8 mouse cellular contexts compared by ENCODE assay signal in the genomic region with DNA sequence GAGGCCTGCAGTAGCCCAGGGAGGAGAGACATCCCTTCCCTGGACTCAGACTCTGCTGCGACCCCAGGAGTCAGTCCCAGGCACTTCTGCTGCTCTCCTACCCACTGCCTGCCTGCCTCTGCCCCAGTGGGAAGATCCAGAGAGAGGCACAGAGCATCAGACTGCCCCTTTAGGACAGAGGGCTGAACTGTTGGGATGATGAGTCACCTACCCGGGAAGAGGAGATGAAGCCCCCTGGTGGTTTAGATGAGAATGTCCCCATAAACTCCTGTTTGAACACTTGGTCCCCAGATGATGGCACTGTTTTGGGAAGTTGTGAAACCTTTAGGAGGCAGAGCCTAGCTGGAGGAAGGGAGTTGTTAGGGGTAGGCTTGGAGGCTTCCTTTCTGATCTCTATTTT. TPM values are rescaled to one million over a fixed set of nuclear protein-coding genes. Genes with fewer than 3 reads are reported as not detected.
DNase-seq lines count a peak whose midpoint lies in the region; ATAC-seq and TF ChIP-seq lines count a peak whose summit lies in the region.

No protein-coding gene starts in this region.

- H3K4me1 ChIP-seq in ES-Bruce4 (ENCODE audit: control insufficient read depth, insufficient read depth, low read length): no peaks in the 10 kb centered on the region
- H3K4me1 ChIP-seq in bone marrow macrophage, adult 2 months (ENCODE audit: control insufficient read depth, insufficient read depth, low read length): no peaks in the 10 kb centered on the region
- H3K4me1 ChIP-seq in intestine, embryonic 16.5 days (ENCODE audit: control insufficient read depth, insufficient read depth, low read length): no peaks in the 10 kb centered on the region

- peak; percentile 52; the same call in 1 of the 2 replicates for ATAC-seq in intestine, embryonic 16.5 days
- ATAC-seq in monocyte, adult 5-6 weeks (replicated peaks; ENCODE audit: insufficient number of reproducible peaks, low FRiP score, low TSS enrichment, poor library complexity, severe bottlenecking): 0 out of 2 replicates have a peak, but pooled peaks have one; percentile 29

- 0 out of 2 replicates have a peak, but pooled peaks have one; percentile 17 for TF ChIP-seq EP300 in ES-Bruce4 (IDR thresholded peaks at IDR 0.05; ENCODE audit: insufficient read depth, low read depth, low read length)

- DNase-seq in kidney, adult 9 months: peak; percentile 60
- no peak for DNase-seq in kidney, adult 18-20 months
- no peak for DNase-seq in urinary bladder, adult 18-20 months (ENCODE audit: low spot score in 2 of 2)
- DNase-seq in urinary bladder, postnatal 4 days (ENCODE audit: low spot score in 2 of 2): no peak

- H3K36me3 ChIP-seq in ES-Bruce4 (ENCODE audit: control insufficient read depth, insufficient read depth, low read length, poor library complexity, severe bottlenecking): no peaks in the 10 kb centered on the region
- H3K36me3 ChIP-seq in intestine, embryonic 16.5 days (ENCODE audit: control insufficient read depth, insufficient read depth, low read length): peaks cover 2% of the 10 kb centered on the region; the same call in 1 of the 2 replicates

- no peaks in the 10 kb centered on the region for H3K27me3 ChIP-seq in ES-Bruce4 (ENCODE audit: control insufficient read depth, insufficient read depth, low read length, poor library complexity, severe bottlenecking)
- H3K27me3 ChIP-seq in intestine, embryonic 16.5 days (replicated peaks; ENCODE audit: control insufficient read depth, insufficient read depth, low read length): no peaks in the 10 kb centered on the region

- no peaks in the 10 kb centered on the region for H3K9me3 ChIP-seq in ES-Bruce4 (replicated peaks; ENCODE audit: control insufficient read depth, insufficient read depth, low read length, poor library complexity, severe bottlenecking)
- no peaks in the 10 kb centered on the region for H3K9me3 ChIP-seq in intestine, embryonic 16.5 days (ENCODE audit: control insufficient read depth, low read length)

- WGBS in intestine, embryonic 16.5 days: 14% methylated on average over 2 of the region's 2 CpGs

- no peak overlapping the region for H3K4me3 ChIP-seq in ES-Bruce4 (ENCODE audit: low read depth, low read length)
- no peak overlapping the region for H3K4me3 ChIP-seq in bone marrow macrophage, adult 2 months (ENCODE audit: insufficient read depth, low read length)
- H3K4me3 ChIP-seq in intestine, embryonic 16.5 days (ENCODE audit: low read length): no peak overlapping the region

- TF ChIP-seq POLR2A in ES-Bruce4 (IDR thresholded peaks at IDR 0.05; ENCODE audit: insufficient read depth, low read length): no peak
- no peak for TF ChIP-seq POLR2A in bone marrow macrophage, adult 2 months (IDR thresholded peaks at IDR 0.05; ENCODE audit: borderline replicate concordance, low read depth, low read length)

- no peak overlapping the region for H3K9ac ChIP-seq in ES-Bruce4 (ENCODE audit: low read depth, poor library complexity, severe bottlenecking)
- no peak overlapping the region for H3K9ac ChIP-seq in intestine, embryonic 16.5 days (ENCODE audit: low read depth, low read length)

- no peak overlapping the region for H3K4me2 ChIP-seq in intestine, embryonic 16.5 days (ENCODE audit: low read depth, low read length)

- TF ChIP-seq CTCF in ES-Bruce4 (IDR thresholded peaks at IDR 0.05; ENCODE audit: low read depth, low read length): peak; percentile 61
- peak; percentile 45; the same call in 1 of the 2 replicates for TF ChIP-seq CTCF in bone marrow macrophage, adult 2 months (IDR thresholded peaks at IDR 0.05; ENCODE audit: low read depth, low read length)

- no peak overlapping the region for H3K27ac ChIP-seq in ES-Bruce4 (ENCODE audit: insufficient read depth, low read length)
- no peak overlapping the region for H3K27ac ChIP-seq in bone marrow macrophage, adult 2 months (ENCODE audit: insufficient read depth, low read depth, low read length)
- H3K27ac ChIP-seq in intestine, embryonic 16.5 days (ENCODE audit: low read length): no peak overlapping the region

RNA-seq across cellular contexts. Expression of a gene that starts 13.9 kb away (rescaled TPM):
- 0.81 and 1.2 TPM in 2 replicates for polyA plus RNA-seq in ES-Bruce4 (2011; ENCODE audit: insufficient read depth, insufficient read length, low read depth, missing spikeins)
- 1.9 TPM in 1 of 2 replicates, not detected in the other for polyA plus RNA-seq in bone marrow macrophage, adult 2 months (2012; ENCODE audit: insufficient read depth, insufficient read length, missing spikeins)
- 32.0 and 35.6 TPM in 2 replicates for polyA plus RNA-seq in intestine, embryonic 16.5 days (2015; fragmentation: Nextera tagmentation; extraction: Ambion mirVana)
- not detected in 3 replicates for total RNA-seq in monocyte, adult 5-6 weeks (2017)

RNA-seq across cellular contexts. Expression of a gene that starts 19.1 kb away (rescaled TPM):
- 16.7 and 18.3 TPM in 2 replicates for polyA plus RNA-seq in ES-Bruce4 (2011; ENCODE audit: insufficient read depth, insufficient read length, low read depth, missing spikeins)
- 33.6 and 40.7 TPM in 2 replicates for polyA plus RNA-seq in bone marrow macrophage, adult 2 months (2012; ENCODE audit: insufficient read depth, insufficient read length, missing spikeins)
- polyA plus RNA-seq in intestine, embryonic 16.5 days (2015; fragmentation: Nextera tagmentation; extraction: Ambion mirVana): 26.6 and 29.2 TPM in 2 replicates
- 32.9 to 52.6 TPM (median 51.6 TPM) in 3 replicates for total RNA-seq in monocyte, adult 5-6 weeks (2017)

RNA-seq across cellular contexts. Expression of a gene that starts 37.7 kb away (rescaled TPM):
- 117 and 120 TPM in 2 replicates for polyA plus RNA-seq in ES-Bruce4 (2011; ENCODE audit: insufficient read depth, insufficient read length, low read depth, missing spikeins)
- 11.1 and 12.7 TPM in 2 replicates for polyA plus RNA-seq in bone marrow macrophage, adult 2 months (2012; ENCODE audit: insufficient read depth, insufficient read length, missing spikeins)
- 90.1 and 101 TPM in 2 replicates for polyA plus RNA-seq in intestine, embryonic 16.5 days (2015; fragmentation: Nextera tagmentation; extraction: Ambion mirVana)
- 10.9 to 27.9 TPM (median 20.2 TPM) in 3 replicates for total RNA-seq in monocyte, adult 5-6 weeks (2017)

RNA-seq across cellular contexts. Expression of a gene that starts 41.1 kb away (rescaled TPM):
- 17.4 and 24.2 TPM in 2 replicates for polyA plus RNA-seq in ES-Bruce4 (2011; ENCODE audit: insufficient read depth, insufficient read length, low read depth, missing spikeins)
- polyA plus RNA-seq in bone marrow macrophage, adult 2 months (2012; ENCODE audit: insufficient read depth, insufficient read length, missing spikeins): 72.9 and 86.3 TPM in 2 replicates
- 73.7 and 77.0 TPM in 2 replicates for polyA plus RNA-seq in intestine, embryonic 16.5 days (2015; fragmentation: Nextera tagmentation; extraction: Ambion mirVana)
- total RNA-seq in monocyte, adult 5-6 weeks (2017): 24.4 to 70.1 TPM (median 35.2 TPM) in 3 replicates

Comparison
In these comparisons a context has a peak if more than half of its experiments do, and no peak if none do; other contexts are left out.
1. RNA of a gene that starts 13.9 kb away (polyA plus RNA-seq): 32.0 to 35.6 TPM in intestine, embryonic 16.5 days; 0.81 to 1.2 TPM in ES-Bruce4 and 1.9 TPM in bone marrow macrophage, adult 2 months; every median in the first group is over 10 times any median in the second.